Mouse (Mus musculus): Measurements from ENCODE around the gene Foxf1.

Foxf1 gene

DNA sequence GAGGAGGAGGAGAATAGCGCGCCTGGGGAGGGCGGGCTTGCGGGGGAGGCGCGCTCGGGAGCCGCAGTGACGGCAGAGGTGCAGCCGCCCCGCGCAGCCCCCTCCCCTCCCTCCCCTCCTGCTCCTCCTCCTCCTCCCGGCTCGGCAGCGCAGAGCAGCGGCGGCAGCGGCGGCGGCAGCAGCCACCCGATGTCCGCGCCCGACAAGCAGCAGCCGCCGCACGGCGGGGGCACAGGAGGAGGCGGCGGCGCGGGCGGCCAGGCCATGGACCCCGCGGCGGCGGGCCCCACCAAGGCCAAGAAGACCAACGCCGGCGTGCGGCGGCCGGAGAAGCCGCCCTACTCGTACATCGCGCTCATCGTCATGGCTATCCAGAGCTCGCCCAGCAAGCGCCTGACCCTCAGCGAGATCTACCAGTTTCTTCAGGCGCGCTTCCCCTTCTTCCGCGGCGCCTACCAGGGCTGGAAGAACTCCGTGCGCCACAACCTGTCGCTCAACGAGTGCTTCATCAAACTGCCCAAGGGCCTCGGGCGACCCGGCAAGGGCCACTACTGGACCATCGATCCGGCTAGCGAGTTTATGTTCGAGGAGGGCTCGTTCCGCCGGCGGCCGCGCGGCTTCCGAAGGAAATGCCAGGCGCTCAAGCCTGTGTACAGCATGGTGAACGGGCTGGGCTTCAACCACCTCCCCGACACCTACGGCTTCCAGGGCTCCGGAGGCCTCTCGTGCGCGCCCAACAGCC is at the start of gene Foxf1:
Gene Foxf1, plus strand, starts transcription at position 177 of the 742 bp plus-strand sequence.
- no peak for DNase-seq

DNA sequence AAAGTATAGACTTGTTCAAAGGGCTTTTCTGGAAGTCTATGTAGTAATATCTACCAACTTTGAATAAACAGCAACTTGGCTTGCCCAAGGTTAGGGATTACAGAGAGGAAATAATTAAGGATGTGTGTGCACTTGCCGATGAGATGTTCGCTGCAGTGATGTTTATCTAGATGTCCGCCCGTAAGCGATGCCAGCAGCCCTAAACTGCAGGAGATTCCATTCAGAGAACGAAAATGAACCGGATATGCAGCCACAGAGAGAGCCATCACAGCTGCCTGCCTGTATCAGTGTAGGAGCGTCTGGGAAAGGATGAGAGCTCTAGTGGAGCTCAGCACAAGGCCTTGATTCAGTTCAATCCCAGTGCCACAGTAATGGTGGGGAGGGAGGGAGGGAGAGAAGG is 48.6 kb upstream of the Foxf1 start:
- no peak for DNase-seq

DNA sequence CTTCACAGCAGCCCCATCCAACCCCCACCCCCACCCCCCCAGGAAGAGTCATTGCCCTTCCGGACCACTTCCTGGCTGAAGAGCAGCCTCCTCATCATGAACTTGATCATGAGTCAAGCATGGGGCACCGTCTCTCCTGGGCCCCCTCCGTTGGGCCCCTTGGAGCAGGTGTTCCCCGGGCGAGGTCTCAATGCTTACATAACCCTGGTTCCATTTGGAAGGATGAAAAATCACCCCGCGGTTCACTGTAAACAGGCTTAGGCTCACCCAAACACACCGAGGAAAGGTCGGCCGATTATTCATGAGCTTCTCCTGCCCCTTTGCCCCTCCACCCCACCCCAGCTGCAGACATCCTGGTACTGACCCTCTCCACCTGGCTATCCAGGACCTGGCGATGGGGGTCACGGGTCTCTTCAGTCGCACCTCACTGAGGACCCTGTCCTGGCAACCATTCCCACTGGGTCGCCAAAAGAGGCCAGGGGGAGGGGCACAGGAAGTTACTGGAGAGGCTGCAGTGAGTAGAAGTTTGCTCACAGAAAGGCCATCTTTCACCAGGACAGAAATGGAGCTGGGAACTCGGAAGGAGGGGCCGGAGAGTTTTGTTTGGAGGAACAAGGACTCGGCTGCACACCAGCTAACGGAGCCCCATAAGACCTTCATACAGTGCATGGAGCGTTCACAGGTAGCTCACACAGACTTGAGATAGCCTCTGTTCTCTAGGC is 40.3 kb upstream of the Foxf1 start:
- no peak for DNase-seq

DNA sequence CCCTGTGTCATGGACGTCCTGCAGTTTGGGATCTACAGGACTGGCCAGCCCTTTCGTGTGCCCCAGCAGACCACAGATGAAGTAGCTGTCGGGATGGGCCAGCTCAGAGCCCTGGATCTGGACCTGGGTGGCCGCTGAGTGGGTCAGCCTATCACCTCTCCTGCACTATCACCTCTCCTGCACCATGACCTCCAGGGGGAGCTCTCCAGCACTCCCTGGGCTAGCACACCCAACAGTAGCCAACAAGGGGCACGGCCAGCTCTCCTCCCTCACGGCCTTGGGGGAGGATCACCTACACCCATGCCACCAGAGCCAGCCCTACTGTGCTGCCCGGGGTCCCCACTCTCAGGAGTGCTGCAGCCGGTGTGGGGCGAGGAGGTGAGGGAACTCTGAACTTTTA is 36.7 kb upstream of the Foxf1 start:
- DNase-seq, result no peak

DNA sequence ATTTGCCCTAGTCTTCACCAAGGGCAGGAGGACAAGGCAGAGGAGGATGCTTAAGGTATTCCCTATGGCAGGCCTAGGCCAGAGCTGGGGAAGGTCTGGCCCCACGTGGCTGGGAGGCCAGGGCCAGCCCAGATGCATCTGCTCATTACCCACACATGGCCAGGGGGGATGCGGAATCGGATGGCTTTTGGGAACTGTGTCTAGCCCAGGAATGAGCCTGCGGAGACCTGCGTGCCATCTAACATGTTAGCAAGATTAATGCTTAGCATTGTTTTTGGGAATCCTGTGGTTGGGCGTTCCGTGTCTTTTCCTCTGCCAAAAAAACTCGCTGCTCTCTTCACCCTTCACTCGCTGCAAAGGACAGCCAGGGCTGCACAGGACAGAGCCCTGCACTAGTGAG is 26.1 kb upstream of the Foxf1 start:
- DNase-seq, result no peak

DNA sequence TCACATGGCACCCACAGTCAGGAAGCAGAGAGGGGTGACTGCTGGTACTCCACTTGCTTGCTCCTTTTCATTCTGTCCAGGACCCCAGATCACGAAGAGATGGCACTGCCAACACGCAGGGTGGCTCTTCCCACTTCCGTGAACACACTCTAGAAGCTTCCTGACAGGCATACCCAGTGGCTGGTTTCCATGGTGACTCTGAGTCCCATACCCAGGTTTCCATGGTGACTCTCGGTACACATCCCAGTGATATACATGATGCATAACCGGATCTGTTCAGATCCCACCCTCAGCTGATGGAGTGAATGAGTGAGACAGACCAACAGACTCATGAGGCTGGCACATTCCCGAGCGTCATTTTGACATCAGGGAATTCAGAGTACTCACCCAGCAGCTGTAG is 25.1 kb upstream of the Foxf1 start:
- DNase-seq, result no peak

DNA sequence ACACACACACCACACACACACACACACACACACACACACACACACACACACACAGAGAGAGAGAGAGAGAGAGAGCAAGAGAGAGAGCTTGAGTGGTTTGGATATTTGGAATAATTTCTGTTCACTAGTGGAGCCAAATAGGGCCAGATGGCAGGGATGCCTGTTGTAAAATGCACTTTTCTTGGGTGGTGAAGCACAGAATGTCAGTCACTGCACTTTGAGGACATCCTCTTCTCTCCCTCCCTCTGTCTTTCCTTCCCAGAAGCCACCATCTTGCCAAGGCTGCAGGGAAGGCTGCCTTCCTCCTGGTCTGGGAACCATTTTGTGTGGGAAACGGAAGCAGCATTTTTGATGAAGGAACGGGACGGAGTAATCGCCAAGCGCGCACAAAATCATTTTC is 21.7 kb upstream of the Foxf1 start:
- DNase-seq, result no peak

DNA sequence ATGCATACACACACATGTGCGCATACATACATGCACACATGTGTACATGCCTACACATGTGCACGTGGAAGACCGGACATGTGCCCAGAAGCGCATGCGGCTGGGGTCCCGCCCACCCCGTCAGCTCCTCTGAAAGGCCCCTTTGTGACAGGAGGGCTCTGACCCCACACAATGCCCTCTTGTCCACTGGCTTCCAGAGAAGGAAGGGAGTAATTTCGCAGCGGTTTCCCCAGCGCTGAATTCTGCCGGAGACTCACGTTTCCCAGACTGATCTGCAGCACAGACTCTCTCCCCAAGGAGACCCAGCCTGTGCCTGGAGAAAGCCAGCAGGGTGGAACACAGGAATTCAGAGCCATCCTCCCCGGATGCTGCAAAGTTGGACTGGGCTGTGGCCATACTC is 20.5 kb upstream of the Foxf1 start:
- no peak for DNase-seq

DNA sequence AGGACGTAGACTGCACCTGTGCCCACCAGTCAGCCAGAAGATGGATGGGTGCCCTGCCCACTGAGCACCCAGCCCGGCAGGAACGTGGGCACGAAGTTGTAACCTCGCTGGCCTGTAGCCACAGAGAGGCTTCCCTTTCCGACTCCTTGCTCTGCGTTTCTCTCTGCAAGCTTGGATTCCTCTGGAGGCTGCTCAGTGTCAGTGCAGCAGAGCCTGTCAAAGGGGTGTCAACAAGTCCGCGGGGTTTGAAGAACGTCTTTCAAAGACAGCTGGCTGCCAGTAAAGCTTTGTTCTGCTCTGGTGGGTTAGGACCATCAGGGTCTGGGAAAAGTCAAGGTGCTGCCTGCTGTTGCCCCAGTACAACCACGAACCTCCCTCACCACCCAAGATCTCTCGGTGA is 12.7 kb upstream of the Foxf1 start:
- peak in 1 of 2 experiments; percentile 30 for DNase-seq

DNA sequence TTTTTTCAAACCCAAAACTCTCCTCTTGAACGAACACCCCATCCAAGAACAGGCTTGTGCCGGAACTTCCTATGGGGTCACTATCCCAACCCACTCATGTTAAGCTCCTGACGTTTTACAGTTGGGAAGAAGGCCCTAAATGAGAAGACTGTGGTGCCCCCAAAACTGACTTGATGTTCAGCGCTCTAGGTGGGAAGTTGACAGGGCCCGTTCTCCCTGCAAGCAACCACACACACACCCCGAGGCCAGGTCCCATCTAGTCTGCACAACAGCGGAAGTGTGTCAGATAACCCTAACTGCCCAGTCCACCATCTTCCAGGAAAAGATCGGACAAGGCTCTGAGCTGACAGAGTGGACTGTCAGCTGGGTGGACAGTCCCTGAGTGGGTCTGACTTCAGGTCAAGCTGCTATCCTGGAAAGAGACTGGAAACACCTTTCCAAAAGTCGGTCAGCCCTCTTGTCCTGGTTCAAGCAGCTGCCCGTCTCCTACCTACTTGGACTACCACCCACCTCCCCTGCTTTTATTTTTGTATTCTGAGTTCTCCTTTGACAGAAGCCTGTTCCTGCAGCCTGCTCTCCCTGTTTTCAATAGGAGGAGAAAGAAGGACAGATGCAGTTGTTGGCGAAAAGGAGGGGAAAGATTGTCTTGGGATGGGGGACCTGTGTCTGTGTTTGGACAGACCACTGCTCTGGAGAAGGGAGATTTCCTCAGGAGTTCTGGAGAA is 11.6 kb upstream of the Foxf1 start:
- no peak for DNase-seq

DNA sequence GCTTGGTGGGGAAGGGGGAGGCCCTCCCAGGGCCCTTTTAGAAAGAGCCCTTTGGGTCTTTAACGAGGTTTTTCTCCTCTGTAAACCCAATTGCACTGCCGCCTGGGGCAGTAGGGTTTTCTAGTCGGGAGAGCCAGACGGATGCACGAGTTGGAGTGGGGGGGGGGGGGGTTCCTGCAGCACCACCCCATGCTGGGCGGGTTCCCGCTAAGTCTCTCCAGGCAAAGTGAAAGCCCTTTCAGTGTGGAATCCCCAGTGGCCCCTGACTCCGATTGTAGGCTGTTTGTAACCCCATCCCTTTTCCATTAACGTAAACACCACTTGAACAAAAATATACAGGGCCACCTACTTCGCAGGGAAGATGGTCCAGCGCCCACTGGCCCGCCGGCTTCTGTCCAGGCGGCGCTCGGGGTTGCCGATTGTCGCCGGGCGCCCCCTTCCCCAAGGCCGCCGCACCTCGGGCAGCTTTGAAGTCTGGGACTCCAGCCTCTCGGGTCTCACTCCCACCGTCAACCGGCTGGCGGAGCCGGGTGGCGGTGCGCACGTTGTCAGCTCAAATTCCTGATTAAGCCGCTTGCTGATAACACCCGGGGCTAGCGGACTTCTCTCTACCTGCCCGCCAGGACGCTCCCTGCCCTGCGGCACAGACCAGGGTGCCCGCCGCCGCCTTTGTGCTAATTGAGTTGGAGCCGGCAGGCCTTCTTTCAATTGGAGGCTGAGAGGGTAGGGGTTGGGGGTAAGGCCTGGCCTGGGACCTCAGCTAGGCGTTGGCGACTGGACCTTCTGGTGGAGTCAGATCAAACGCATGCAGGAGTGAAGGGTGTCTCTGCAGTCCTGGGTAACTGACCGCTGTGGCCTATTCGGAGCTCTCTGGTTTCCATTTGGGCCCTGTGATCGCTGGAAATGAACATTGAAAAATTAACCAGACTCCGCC is 10.7 kb upstream of the Foxf1 start:
- no peak for DNase-seq

DNA sequence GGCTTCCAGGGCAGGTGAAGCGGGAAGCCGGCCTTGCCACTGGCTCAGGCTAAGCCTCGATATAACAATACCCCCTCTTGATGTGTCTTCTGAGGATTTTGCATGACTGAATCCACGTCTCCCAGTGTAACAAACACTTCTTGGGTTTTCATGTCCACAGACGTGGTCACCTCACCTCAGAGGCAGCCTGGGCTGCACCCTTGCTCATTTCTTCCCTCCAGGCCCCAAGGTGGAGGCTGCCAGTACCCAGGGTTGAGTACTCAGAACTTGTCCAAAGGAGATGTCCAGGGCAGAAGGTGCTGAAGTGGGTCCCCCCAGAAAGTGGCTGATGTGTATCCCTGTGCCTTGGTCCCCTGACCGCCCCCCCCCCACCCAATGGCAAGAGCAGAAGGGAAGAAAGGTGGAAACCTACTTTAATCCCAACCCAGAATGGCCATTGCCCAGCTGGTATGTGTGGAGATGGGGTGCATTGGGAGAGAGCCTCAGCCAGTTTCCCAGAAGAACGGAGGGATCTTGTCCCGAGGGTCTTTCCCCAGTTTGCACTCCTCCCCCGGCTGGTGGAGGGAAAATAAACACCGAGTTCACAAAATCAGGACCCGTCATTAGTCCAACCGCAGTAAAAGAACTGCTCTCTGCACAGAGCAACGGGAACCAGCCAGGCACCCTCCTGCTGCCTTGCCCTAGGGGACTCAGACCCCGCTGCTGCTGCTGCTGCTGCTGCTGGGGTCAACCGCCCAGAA is 9.9 kb upstream of the Foxf1 start:
- no peak for DNase-seq

DNA sequence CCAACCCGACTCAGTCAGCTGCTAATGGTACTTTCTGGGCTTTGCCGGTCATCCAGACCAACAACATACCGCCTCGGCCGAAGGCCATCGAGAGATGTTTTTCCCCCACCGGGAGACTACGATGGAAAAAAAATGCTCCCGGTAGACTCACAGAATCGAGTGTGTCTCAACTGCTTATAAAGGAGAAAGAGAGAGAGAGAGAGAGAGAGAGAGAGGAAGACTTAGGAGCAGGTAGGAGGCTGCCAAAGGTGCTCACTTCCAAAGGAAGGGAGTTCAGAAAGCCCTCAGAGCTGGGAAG is 9.4 kb upstream of the Foxf1 start:
- no peak for DNase-seq

DNA sequence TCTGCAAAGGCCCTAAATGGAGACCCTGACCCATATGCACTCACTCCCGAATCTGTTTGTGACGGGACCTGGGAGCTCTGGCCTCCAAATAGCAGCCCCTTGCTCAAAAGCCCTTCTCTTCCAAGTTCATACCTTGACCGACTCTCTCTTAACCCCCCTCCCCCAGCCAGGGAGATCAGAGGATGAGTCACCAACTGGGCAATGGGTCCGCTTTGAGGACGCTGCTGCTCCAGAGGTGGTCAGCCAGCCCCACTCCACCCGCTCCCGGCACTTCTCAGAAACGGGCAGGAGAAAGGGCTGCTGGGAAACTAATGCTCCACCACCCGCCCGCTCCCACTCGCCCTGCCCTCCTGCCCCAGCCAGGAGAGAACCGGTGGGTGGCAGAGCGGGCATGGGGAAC is 8.2 kb upstream of the Foxf1 start:
- DNase-seq, result no peak

DNA sequence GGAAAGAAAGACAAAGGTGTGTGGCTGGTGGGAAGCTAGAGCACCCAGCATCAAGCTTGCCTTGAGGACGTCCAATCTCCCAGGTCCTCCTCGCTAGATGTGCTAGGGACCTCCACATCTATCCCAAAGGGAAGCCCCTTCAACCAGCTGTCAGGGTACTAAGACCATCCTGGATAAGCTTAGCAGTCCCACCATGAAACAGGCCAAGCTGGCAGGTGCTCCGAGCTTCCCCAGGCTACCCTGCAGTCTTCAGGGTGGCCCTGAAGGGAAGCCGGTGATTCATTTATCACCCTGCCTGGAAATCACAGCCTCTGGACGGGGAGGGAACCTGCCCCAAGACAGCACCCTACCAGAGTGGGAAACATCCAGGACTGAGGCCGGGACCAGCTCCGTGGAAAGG is 7.6 kb upstream of the Foxf1 start:
- no peak for DNase-seq

DNA sequence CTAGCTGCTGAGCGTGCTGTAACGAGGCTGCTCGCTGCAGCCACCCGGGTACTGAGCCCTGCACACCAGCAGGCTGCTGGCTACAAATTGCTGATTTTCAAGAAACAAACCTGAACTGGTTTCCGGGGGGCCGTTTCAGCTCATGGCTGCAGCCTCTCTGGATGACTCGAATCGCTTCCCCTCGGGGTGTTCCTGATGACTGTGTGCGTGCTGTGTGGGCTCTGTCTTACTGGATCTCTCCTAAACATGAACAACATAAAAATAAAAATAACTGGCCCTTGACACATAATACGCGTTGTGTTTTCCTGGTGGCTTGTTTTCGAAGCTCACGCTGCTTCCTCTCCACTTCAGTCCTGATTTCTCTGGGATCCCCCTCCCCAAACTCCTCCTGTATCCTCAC is 5.5 kb upstream of the Foxf1 start:
- DNase-seq, result no peak

DNA sequence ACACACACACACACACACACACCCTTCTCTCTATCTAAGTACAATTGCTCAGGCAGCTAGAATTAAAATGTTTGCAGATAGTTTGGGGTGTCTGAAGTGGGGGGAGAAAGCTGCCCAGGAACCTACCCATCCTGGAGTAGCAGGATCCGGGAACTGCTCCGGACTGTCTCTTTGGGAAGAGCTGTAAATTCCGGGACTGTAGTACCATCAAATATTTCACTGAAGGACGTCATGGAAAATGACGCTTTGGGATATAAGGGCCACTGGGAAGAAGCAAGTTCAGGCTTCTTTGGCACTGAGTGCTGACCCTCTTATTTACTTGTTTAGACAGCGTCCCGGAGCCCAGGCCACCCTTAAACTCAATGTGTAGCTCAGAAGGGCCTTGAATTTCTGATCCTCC is 5.0 kb upstream of the Foxf1 start:
- DNase-seq, result no peak

DNA sequence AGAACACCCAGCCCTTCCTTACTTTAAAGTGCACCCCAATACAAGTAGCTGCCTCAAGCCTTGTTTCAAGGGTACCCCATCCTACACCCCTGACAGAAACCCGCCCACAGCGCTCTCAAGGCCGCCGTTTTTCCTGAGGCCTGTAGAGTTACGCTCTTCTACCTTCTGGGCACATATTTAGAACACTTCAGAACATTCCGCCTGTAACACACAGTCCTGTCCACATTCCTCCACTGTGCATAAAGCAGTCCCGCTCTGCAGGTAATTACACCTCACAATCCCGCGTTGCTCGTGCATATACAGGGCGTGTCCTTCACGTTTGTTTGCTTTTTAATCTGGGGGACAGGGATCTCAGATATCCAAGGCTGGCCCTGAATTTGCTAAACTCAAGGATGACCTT is 4.2 kb upstream of the Foxf1 start:
- no peak for DNase-seq

DNA sequence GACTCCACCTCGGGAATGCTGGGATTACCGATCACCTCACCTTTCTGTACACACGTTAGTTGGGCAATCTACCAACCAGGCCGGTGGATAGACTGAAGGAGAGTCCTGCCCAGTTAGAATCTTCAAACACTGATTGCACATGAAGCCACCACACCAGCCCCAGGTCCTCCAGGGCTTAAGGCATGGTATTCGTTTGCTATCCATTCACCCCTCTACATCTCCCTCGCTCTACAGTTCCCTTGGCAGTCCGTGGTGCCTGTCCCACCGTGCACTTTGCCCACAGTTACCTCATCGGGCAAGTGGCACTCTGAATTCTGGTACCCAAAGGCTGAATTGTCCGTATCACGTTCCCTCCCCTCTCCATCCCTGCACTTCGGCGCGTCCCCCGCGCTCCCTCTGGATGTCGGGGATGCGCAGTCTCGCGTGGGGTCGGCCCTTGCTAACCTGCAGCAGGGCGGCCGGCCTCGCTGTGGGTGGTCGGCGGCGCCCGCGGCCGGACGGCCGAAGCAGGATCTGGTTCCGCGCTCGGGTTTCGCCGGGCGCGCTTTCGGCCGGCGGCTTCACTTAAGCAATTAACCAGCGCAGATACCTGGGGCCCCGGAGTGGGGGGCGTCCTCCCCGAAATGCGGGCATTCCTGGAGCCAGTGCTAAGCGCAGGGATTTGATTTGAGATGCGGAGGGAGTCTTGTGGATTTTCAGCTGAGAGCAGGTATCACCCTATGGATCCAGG is 3.7 kb upstream of the Foxf1 start:
- DNase-seq, result no peak

DNA sequence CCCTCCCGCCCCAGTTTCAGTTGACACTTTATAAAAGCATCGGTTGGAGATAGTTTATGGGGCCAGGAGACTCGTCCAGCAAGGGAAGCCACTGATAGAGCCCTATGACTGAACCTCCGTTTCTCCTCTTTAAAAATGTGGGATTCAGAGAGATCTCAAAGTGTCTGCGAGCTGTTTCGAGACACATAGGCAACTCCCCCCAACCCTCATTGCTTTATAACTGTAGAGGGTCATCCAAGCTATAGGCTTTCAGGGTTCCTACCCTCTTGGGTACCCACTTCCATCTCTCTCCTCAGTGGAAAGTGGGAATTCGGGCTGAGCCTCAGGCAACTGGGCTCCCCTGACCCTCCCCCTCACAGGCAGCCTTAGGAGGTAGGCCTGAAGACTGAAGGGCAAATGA is 2.8 kb upstream of the Foxf1 start:
- no peak for DNase-seq

DNA sequence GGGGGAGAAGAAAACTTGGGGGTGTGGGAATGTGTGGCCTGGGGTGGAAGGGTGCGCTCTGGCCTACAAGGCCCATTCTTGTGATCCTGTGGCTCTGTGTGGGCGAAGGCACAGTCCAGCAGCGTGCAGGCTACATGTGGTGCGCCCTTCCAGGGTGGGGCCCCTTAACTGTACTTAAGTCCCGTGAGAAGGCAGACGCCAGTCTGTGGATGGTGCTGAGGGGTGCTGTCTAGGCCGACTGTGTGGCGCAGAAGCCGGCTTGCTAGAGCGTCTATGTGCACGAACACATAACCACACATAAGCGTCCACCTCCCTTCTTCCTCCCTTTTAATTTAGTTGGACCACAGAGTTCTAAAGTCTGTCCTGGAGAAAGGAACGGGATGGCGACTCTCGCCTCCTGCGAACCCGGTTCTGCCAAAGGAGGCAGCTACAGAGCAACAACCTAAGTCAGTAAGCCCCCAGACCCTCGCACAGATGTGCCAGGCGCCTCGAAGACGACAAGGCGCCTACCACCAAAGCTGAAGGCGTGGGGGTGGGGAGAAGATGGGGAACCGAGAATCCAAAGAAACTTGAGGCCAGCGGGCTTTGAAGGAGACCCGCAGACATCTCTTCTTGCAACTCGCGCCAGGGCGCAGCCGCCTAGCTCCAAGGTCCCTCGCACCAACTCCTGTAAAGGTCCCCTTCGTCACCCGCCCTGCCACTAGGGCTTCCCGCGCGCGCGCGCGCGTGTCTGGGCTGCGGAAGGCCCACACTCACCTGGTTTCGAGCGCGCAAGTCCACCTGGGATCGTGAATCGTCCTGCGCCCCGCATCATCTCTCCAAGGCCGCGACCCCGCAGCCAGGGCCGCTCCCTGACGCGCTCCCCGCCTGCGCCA is 1.7 kb upstream of the Foxf1 start:
- no peak for DNase-seq

Measured in cerebellum, postnatal 14 days (tissue).